Mouse (Mus musculus) thymus, adult 2 months (tissue): ENCODE measurements around the gene Slc8a1.

ENCODE experiments used
- CTCF ChIP-seq: fragments of 200-500 bp; IDR thresholded peaks from 2 replicates; pipeline ENCODE4 v1.5.1; 2012; ENCODE audit warnings: mild to moderate bottlenecking, control low read depth, low read length, moderate library complexity, borderline replicate concordance; ENCODE audit not compliant: control insufficient read depth, poor library complexity, insufficient read depth; ENCODE audit errors: extremely low read depth
- POLR2A ChIP-seq: fragments of 200-500 bp; IDR thresholded peaks from 2 replicates; pipeline ENCODE4 v1.6.1; 2012; ENCODE audit warnings: mild to moderate bottlenecking, low read length, control low read depth, moderate library complexity; ENCODE audit not compliant: control insufficient read depth, poor library complexity, insufficient read depth; ENCODE audit errors: extremely low read depth

DNA sequence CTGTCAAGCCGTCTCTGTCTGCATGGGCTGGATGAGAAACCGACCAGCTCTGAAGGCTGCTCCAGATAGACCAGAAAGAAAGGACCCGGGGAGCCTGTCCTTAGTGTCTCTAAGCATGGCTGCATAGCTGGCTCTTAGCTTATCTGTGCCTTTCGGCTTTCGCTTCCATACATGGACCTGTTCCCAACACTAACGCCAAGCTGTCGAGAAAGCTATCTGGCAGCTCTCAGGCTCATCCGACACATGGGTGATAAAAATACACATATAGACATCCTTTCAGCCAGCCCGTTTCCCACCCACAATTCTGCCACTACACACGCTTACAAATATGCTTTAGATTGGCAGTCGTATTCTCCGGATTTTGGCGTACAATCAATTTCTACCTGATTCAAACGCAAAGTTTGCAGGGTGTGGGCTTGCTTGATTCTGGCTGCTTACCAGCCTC, at the start of gene Slc8a1:
- TF ChIP-seq POLR2A, result no peak
- no peak for TF ChIP-seq CTCF
